Mouse (Mus musculus): ENCODE measurements at regions not wholly inside any gene's neighbourhood (a gene's known extent, or its start where the extent isn't known, plus 50 kb on each side); places are given as distances from the start of the nearest gene placed in this dataset.
"Not testable (repeated sequence)": the region's sequence is repeated elsewhere in the genome, so short reads cannot be mapped to it uniquely, and the experiment has no call there.

DNA sequence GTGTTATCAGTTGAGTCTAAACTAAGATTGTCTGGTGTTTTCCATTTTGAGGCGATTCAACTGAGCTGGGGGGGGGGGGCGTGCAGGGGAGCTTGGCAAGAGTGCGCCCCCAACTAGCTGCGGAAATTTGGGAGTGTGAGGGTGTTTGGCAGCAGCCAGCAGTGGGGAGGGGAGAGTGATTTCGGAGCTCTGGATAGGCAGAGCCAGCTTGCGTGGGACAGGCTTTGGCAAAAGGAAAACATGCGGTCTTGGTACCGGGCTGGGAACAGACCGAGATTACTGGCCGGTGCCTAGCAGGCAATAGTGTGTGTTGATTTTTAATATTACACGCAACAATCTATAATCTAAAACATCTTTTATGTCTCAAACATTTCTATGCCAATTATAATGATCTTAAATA is 199.4 kb upstream of the Cdk6 start:
- not testable (repeated sequence) for H3K4me1 ChIP-seq; H3K9me3 ChIP-seq; H3K36me3 ChIP-seq (replicated peaks; ENCODE audit: low read length); H3K4me3 ChIP-seq (replicated peaks); H3K27me3 ChIP-seq (replicated peaks)

- H3K4me3 ChIP-seq (replicated peaks); H3K4me1 ChIP-seq; H3K27me3 ChIP-seq (replicated peaks); H3K9me3 ChIP-seq; H3K36me3 ChIP-seq (replicated peaks; ENCODE audit: low read length): not testable (repeated sequence)
Observed at GRCm38 (mm10) chr5:3146544-3147295, 194.6 kb upstream of the Cdk6 start.

- H3K4me1 ChIP-seq = peaks cover 11% of the 10 kb centered on the region
- H3K4me3 ChIP-seq (replicated peaks); H3K27me3 ChIP-seq (replicated peaks); H3K9me3 ChIP-seq; H3K36me3 ChIP-seq (replicated peaks; ENCODE audit: low read length): not testable (repeated sequence)
Observed at GRCm38 (mm10) chr5:3149886-3150285, 191.4 kb upstream of the Cdk6 start.

DNA sequence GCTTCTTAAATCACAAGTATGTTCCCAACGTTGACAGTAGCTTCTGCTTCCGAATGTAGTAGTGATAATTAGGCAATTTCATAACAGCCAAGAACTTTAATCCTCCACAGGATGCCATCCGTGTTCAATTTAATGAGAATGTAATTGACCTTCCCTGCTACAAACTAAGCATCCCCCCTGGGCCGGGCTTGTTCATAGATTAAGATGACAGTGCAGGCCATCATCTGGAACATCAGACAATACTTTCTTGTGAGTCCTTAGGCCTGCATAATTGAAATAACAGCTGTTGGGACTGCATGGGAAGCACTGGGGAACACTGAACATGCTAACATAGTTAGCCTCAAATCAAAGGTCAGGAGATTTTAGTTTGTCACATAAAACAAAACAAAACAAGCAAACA is 190.5 kb upstream of the Cdk6 start:
- not testable (repeated sequence) for H3K27me3 ChIP-seq (replicated peaks); H3K9me3 ChIP-seq; H3K36me3 ChIP-seq (replicated peaks; ENCODE audit: low read length); H3K4me3 ChIP-seq (replicated peaks)
- H3K4me1 ChIP-seq = peaks cover 11% of the 10 kb centered on the region

DNA sequence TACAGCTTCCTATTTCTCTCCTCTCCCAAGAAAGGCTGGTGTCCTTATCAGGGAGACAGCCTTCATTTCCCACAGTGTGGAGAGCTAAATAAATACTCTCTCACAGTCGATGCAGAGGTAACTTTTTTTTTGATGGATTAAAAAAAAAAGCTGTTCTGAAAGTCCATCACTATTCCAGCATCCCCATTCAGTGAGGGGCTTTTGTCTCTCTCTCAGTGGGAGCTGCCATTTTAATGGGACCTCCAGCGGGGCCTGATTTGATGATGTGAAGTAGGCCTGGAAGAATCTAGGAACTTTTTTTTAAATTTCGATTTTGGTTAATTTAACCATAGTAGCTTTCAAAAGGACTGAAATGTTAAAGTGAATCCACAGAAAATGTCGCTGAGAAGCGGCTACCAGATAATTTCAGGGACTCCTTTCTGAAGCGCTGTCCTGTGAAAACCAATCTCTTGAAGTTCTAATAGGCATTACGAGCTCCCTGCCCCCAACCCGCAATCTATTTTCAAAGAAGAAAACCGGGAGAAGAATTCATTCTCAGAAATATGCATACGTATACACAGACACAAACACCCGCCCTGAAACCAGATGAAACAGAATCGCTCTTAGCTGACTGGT is 189.6 kb upstream of the Cdk6 start:
- H3K9me3 ChIP-seq; H3K4me3 ChIP-seq (replicated peaks); H3K27me3 ChIP-seq (replicated peaks); H3K36me3 ChIP-seq (replicated peaks; ENCODE audit: low read length): not testable (repeated sequence)
- peaks cover 11% of the 10 kb centered on the region for H3K4me1 ChIP-seq

GRCm38 (mm10) chr5:3152149-3152865 is 189.0 kb upstream of the Cdk6 start:
- Histone ChIP-seq H3K4me3 (replicated peaks) (peak overlapping the region; percentile 86), H3K4me1 (peaks cover 11% of the 10 kb centered on the region)
- not testable (repeated sequence) for H3K36me3 ChIP-seq (replicated peaks; ENCODE audit: low read length); H3K27me3 ChIP-seq (replicated peaks); H3K9me3 ChIP-seq

GRCm38 (mm10) chr5:3165511-3165910 is 175.8 kb upstream of the Cdk6 start:
- H3K27me3 ChIP-seq (replicated peaks); H3K9me3 ChIP-seq; H3K4me3 ChIP-seq (replicated peaks); H3K36me3 ChIP-seq (replicated peaks; ENCODE audit: low read length); H3K4me1 ChIP-seq: not testable (repeated sequence)

- not testable (repeated sequence) for H3K4me1 ChIP-seq; H3K4me3 ChIP-seq (replicated peaks); H3K27me3 ChIP-seq (replicated peaks); H3K9me3 ChIP-seq; H3K36me3 ChIP-seq (replicated peaks; ENCODE audit: low read length)
Observed at GRCm38 (mm10) chr5:3166496-3166895, 174.8 kb upstream of the Cdk6 start.

DNA sequence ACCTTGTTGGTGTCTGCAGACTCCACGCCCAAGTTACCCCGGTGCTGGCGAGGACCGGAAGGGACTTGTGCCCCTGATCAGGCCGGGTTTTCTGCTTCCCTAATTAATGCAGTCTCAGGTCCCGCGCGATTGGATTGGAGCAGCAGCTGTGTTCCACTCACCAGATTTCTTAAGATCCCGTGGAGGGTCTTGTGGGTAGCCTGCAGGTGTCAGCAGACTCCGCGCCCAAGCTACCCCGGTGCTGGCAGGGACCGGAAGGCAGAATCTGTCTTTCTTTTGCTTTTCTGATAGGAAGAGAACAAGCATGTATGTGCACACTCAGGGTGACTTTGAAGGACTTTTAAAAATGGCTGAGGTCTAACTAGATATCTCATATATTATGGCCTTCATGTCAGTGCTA is 147.7 kb upstream of the Cdk6 start:
- peaks cover 16% of the 10 kb centered on the region for H3K4me1 ChIP-seq
- H3K27me3 ChIP-seq (replicated peaks); H3K9me3 ChIP-seq; H3K36me3 ChIP-seq (replicated peaks; ENCODE audit: low read length); H3K4me3 ChIP-seq (replicated peaks): not testable (repeated sequence)

GRCm38 (mm10) chr5:3197952-3198841 is 143.1 kb upstream of the Cdk6 start:
- Histone ChIP-seq H3K4me1 (peaks cover 20% of the 10 kb centered on the region), H3K4me3 (replicated peaks) (peak overlapping the region; percentile 84), H3K9me3 (no peaks in the 10 kb centered on the region), H3K27me3 (replicated peaks) (no peaks in the 10 kb centered on the region), H3K36me3 (replicated peaks; ENCODE audit: low read length) (no peaks in the 10 kb centered on the region)
- no peak for TF ChIP-seq FLI1 (IDR thresholded peaks at IDR 0.05; ENCODE audit: low read length)
- TF ChIP-seq GATA1 (IDR thresholded peaks at IDR 0.05; ENCODE audit: borderline replicate concordance, low read length) = no peak

GRCm38 (mm10) chr5:3198869-3199550 is 142.3 kb upstream of the Cdk6 start:
- H3K27me3 ChIP-seq (replicated peaks); H3K9me3 ChIP-seq; H3K36me3 ChIP-seq (replicated peaks; ENCODE audit: low read length): not testable (repeated sequence)
- H3K4me1 ChIP-seq = peaks cover 20% of the 10 kb centered on the region
- H3K4me3 ChIP-seq (replicated peaks) = peak overlapping the region; percentile 84

GRCm38 (mm10) chr5:3206160-3206559 is 135.1 kb upstream of the Cdk6 start:
- not testable (repeated sequence) for H3K36me3 ChIP-seq (replicated peaks; ENCODE audit: low read length); H3K9me3 ChIP-seq; H3K27me3 ChIP-seq (replicated peaks); H3K4me1 ChIP-seq; H3K4me3 ChIP-seq (replicated peaks)

DNA sequence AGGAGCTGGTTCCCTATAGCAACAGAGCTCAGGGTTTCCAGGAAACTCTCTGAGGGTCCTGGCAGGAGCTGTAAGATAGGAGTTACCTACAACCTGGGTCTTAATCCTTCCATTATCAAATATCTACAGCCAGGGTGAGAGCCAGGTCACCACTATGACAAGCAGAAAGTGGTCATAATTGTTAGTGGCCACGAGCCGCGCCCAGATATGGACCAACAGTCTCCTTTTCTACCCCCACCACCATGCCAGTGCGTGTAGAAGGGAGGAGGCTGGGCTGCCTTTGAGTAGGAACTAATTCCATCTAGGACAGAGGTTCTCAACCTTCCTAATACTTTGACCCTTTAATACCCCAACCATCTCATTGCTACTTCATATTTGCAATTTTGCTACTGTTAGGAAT is 133.0 kb upstream of the Cdk6 start:
- not testable (repeated sequence) for H3K27me3 ChIP-seq (replicated peaks); H3K4me1 ChIP-seq; H3K9me3 ChIP-seq; H3K36me3 ChIP-seq (replicated peaks; ENCODE audit: low read length); H3K4me3 ChIP-seq (replicated peaks)

Data from megakaryocyte, embryonic 14.5 days (primary cell).